Mouse (Mus musculus) neural tube, embryonic 13.5 days (tissue): ENCODE measurements around the gene Fam189a1. TPM values are rescaled to one million over a fixed set of nuclear protein-coding genes. Genes with fewer than 3 reads are reported as not detected.

Experiments used
- ATAC-seq: fragments of 200-750 bp; cut with Nextera tagmentation; 2 replicates; pipeline ENCODE4 v1.8.0; 2017; ENCODE audit warnings: low read depth, mild to moderate bottlenecking, moderate TSS enrichment, moderate library complexity
- H3K27ac ChIP-seq: fragments of 300-500 bp; sonication (generic); replicated peaks from 2 replicates; pipeline ENCODE4 v1.5.1; 2015; ENCODE audit warnings: moderate library complexity, mild to moderate bottlenecking, inconsistent platforms
- H3K27me3 ChIP-seq: fragments of 300-500 bp; sonication (generic); 2 replicates; pipeline ENCODE4 v1.6.1; 2015; ENCODE audit warnings: mild to moderate bottlenecking, inconsistent platforms
- H3K36me3 ChIP-seq: fragments of 300-500 bp; sonication (generic); 2 replicates; pipeline ENCODE4 v1.6.1; 2015; ENCODE audit warnings: mild to moderate bottlenecking, inconsistent platforms
- H3K4me1 ChIP-seq: fragments of 300-500 bp; sonication (generic); replicated peaks from 2 replicates; pipeline ENCODE4 v1.6.1; 2015; ENCODE audit warnings: inconsistent platforms
- H3K4me2 ChIP-seq: fragments of 300-500 bp; sonication (generic); 2 replicates; pipeline ENCODE4 v1.6.1; 2015; ENCODE audit warnings: inconsistent platforms, mild to moderate bottlenecking, moderate library complexity
- H3K4me3 ChIP-seq: fragments of 300-500 bp; sonication (generic); 2 replicates; pipeline ENCODE4 v1.5.1; 2015; ENCODE audit warnings: mild to moderate bottlenecking, inconsistent platforms
- H3K9ac ChIP-seq: fragments of 300-500 bp; sonication (generic); 2 replicates; pipeline ENCODE4 v1.6.1; 2015; ENCODE audit warnings: moderate library complexity, mild to moderate bottlenecking, inconsistent platforms
- H3K9me3 ChIP-seq: fragments of 300-500 bp; sonication (generic); 2 replicates; pipeline ENCODE4 v1.6.1; 2016; ENCODE audit warnings: inconsistent platforms
- WGBS: fragments of 180-500 bp; shearing (Covaris S2); methylation state at CpG from one replicate; pipeline ENCODE4 v1.1.7; 2015; 5-methylcytosine and 5-hydroxymethylcytosine counted together
- polyA plus RNA-seq: library from polyadenylated mRNA; unstranded; fragments of >200 nt; fragmentation: Nextera tagmentation; extraction: Ambion mirVana; gene quantifications from 2 replicates; pipeline ENCODE4 v1.2.1, GENCODE M21; 2015

The Fam189a1 gene
- polyA plus RNA-seq, 1 experiment from 2014 or later = 10.8 TPM

- no peak for ATAC-seq
- Histone ChIP-seq H3K9me3 (no peaks in the 10 kb centered on the region), H3K4me3 (no peak overlapping the region)
Measured at GRCm38 (mm10) chr7:64896587-64896986, 259.8 kb downstream of the Fam189a1 start.

GRCm38 (mm10) chr7:64895685-64896101 lies 260.7 kb downstream of the Fam189a1 start:
- H3K36me3 ChIP-seq = no peaks in the 10 kb centered on the region
- no peak overlapping the region for H3K4me2 ChIP-seq
- H3K4me3 ChIP-seq = no peak overlapping the region
- no peak overlapping the region for H3K9ac ChIP-seq
- H3K27ac ChIP-seq = peak overlapping the region; percentile 25; the same call in 1 of the 2 replicates
- ATAC-seq = peak; percentile 68
- 52% methylated on average over 5 of the region's 5 CpGs for WGBS
- peaks cover 21% of the 10 kb centered on the region for H3K4me1 ChIP-seq
- no peaks in the 10 kb centered on the region for H3K27me3 ChIP-seq
- no peaks in the 10 kb centered on the region for H3K9me3 ChIP-seq

More at GRCm38 (mm10) chr7:64896587-64896986, 259.8 kb downstream of the Fam189a1 start:
- WGBS = 80% methylated on average over 6 of the region's 6 CpGs
- Histone ChIP-seq H3K9ac (no peak overlapping the region), H3K36me3 (no peaks in the 10 kb centered on the region), H3K27ac (no peak overlapping the region), H3K27me3 (no peaks in the 10 kb centered on the region), H3K4me1 (peaks cover 18% of the 10 kb centered on the region), H3K4me2 (no peak overlapping the region)

GRCm38 (mm10) chr7:64891139-64891538 lies 265.2 kb downstream of the Fam189a1 start:
- WGBS = 73% methylated on average over 3 of the region's 3 CpGs
- H3K9ac ChIP-seq = no peak overlapping the region
- H3K9me3 ChIP-seq = no peaks in the 10 kb centered on the region
- H3K4me2 ChIP-seq = no peak overlapping the region
- no peaks in the 10 kb centered on the region for H3K36me3 ChIP-seq
- H3K4me3 ChIP-seq = no peak overlapping the region
- H3K27me3 ChIP-seq = no peaks in the 10 kb centered on the region
- ATAC-seq = no peak
- peaks cover 16% of the 10 kb centered on the region for H3K4me1 ChIP-seq
- no peak overlapping the region for H3K27ac ChIP-seq

- Histone ChIP-seq H3K4me2 (no peak overlapping the region), H3K36me3 (no peaks in the 10 kb centered on the region), H3K9ac (no peak overlapping the region), H3K9me3 (no peaks in the 10 kb centered on the region), H3K27me3 (no peaks in the 10 kb centered on the region), H3K4me3 (no peak overlapping the region), H3K4me1 (0 out of 2 replicates have a peak, but pooled peaks cover 3% of the 10 kb centered on the region), H3K27ac (no peak overlapping the region)
- WGBS = 72% methylated on average over 9 of the region's 9 CpGs
- peak; percentile 54; the same call in 1 of the 2 replicates for ATAC-seq
Measured at GRCm38 (mm10) chr7:64889919-64890318, 266.5 kb downstream of the Fam189a1 start.

GRCm38 (mm10) chr7:64884187-64884862 lies 272.0 kb downstream of the Fam189a1 start:
- Histone ChIP-seq H3K4me3 (no peak overlapping the region), H3K27me3 (no peaks in the 10 kb centered on the region), H3K27ac (no peak overlapping the region), H3K36me3 (no peaks in the 10 kb centered on the region), H3K9ac (no peak overlapping the region), H3K9me3 (no peaks in the 10 kb centered on the region), H3K4me2 (no peak overlapping the region), H3K4me1 (peaks cover 10% of the 10 kb centered on the region)
- peak; percentile 50 for ATAC-seq
- 66% methylated on average over 11 of the region's 11 CpGs for WGBS

GRCm38 (mm10) chr7:64882243-64882642 lies 274.1 kb downstream of the Fam189a1 start:
- 70% methylated on average over 6 of the region's 6 CpGs for WGBS
- Histone ChIP-seq H3K4me2 (no peak overlapping the region), H3K4me1 (peaks cover 10% of the 10 kb centered on the region), H3K4me3 (no peak overlapping the region), H3K27ac (no peak overlapping the region), H3K36me3 (no peaks in the 10 kb centered on the region), H3K9me3 (no peaks in the 10 kb centered on the region), H3K27me3 (no peaks in the 10 kb centered on the region), H3K9ac (no peak overlapping the region)
- no peak for ATAC-seq

- H3K36me3 ChIP-seq = no peaks in the 10 kb centered on the region
- no peak for ATAC-seq
- no peak overlapping the region for H3K4me2 ChIP-seq
- H3K4me3 ChIP-seq = no peak overlapping the region
- WGBS = 77% methylated on average over 7 of the region's 7 CpGs
- no peak overlapping the region for H3K9ac ChIP-seq
- no peaks in the 10 kb centered on the region for H3K9me3 ChIP-seq
- peaks cover 10% of the 10 kb centered on the region for H3K4me1 ChIP-seq
- H3K27ac ChIP-seq = no peak overlapping the region
- no peaks in the 10 kb centered on the region for H3K27me3 ChIP-seq
Measured at GRCm38 (mm10) chr7:64881387-64881786, 275.0 kb downstream of the Fam189a1 start.

GRCm38 (mm10) chr7:64880415-64880814 lies 276.0 kb downstream of the Fam189a1 start:
- no peak overlapping the region for H3K9ac ChIP-seq
- H3K36me3 ChIP-seq = no peaks in the 10 kb centered on the region
- no peak overlapping the region for H3K27ac ChIP-seq
- H3K4me1 ChIP-seq = peaks cover 10% of the 10 kb centered on the region
- 86% methylated on average over 5 of the region's 5 CpGs for whole genome bisulfite sequencing
- ATAC-seq = no peak
- no peak overlapping the region for H3K4me2 ChIP-seq
- H3K9me3 ChIP-seq = no peaks in the 10 kb centered on the region
- no peak overlapping the region for H3K4me3 ChIP-seq
- H3K27me3 ChIP-seq = no peaks in the 10 kb centered on the region

- Histone ChIP-seq H3K4me3 (no peak overlapping the region), H3K9ac (no peak overlapping the region), H3K4me1 (peaks cover 26% of the 10 kb centered on the region), H3K27me3 (no peaks in the 10 kb centered on the region), H3K27ac (no peak overlapping the region), H3K4me2 (no peak overlapping the region), H3K36me3 (no peaks in the 10 kb centered on the region), H3K9me3 (no peaks in the 10 kb centered on the region)
- no peak for ATAC-seq
- 91% methylated on average over 4 of the region's 4 CpGs for WGBS
Measured at GRCm38 (mm10) chr7:64874941-64875340, 281.4 kb downstream of the Fam189a1 start.

GRCm38 (mm10) chr7:64873266-64873665 lies 283.1 kb downstream of the Fam189a1 start:
- WGBS = 39% methylated on average over 11 of the region's 11 CpGs
- peak overlapping the region; percentile 48 for H3K9ac ChIP-seq
- ATAC-seq = no peak; the same call in 1 of the 2 replicates

GRCm38 (mm10) chr7:64872743-64873241 lies 283.6 kb downstream of the Fam189a1 start, which contains the start of gene Nsmce3:
Gene Nsmce3 (minus strand): TSS chr7:64872997.
- H3K9me3 ChIP-seq = no peaks in the 10 kb centered on the region
- no peaks in the 10 kb centered on the region for H3K36me3 ChIP-seq
- H3K4me1 ChIP-seq = peaks cover 39% of the 10 kb centered on the region
- under 1% methylated on average over 57 of the region's 57 CpGs for WGBS
- H3K27ac ChIP-seq = peak within 1 kb of the TSS; percentile 96
- peak within 1 kb of the TSS; percentile 92 for H3K4me3 ChIP-seq
- peak within 1 kb of the TSS; percentile 80 for H3K4me2 ChIP-seq
- peak; percentile 94 for ATAC-seq
- peak within 1 kb of the TSS; percentile 94 for H3K9ac ChIP-seq
- no peaks in the 10 kb centered on the region for H3K27me3 ChIP-seq

More at GRCm38 (mm10) chr7:64873266-64873665, 283.1 kb downstream of the Fam189a1 start:
- H3K36me3 ChIP-seq = no peaks in the 10 kb centered on the region
- peaks cover 39% of the 10 kb centered on the region for H3K4me1 ChIP-seq
- no peaks in the 10 kb centered on the region for H3K9me3 ChIP-seq
- H3K4me2 ChIP-seq = peak overlapping the region; percentile 56
- H3K27ac ChIP-seq = peak overlapping the region; percentile 83
- peak overlapping the region; percentile 92 for H3K4me3 ChIP-seq
- no peaks in the 10 kb centered on the region for H3K27me3 ChIP-seq

GRCm38 (mm10) chr7:64871987-64872742 lies 284.2 kb downstream of the Fam189a1 start:
- Histone ChIP-seq H3K4me3 (peak overlapping the region; percentile 92), H3K36me3 (no peaks in the 10 kb centered on the region), H3K4me1 (peaks cover 39% of the 10 kb centered on the region), H3K4me2 (peak overlapping the region; percentile 80), H3K27ac (peak overlapping the region; percentile 96), H3K27me3 (no peaks in the 10 kb centered on the region), H3K9ac (peak overlapping the region; percentile 94), H3K9me3 (no peaks in the 10 kb centered on the region)
- peak; percentile 75 for ATAC-seq
- under 1% methylated on average over 33 of the region's 33 CpGs for WGBS
